Mouse (Mus musculus): ENCODE measurements around the gene Dnase1l2.

Gene Dnase1l2

GRCm38 (mm10) chr17:24442632-24443155, at the start of gene Dnase1l2:
Dnase1l2 (minus strand) TSS chr17:24443105.
- DNase-seq (ENCODE audit: low spot score): no peak

- no peak for DNase-seq (ENCODE audit: low spot score)
Measured at GRCm38 (mm10) chr17:24490399-24490798, 47.5 kb upstream of the Dnase1l2 start.

- no peak for DNase-seq (ENCODE audit: low spot score)
Measured at GRCm38 (mm10) chr17:24489265-24490030, 46.5 kb upstream of the Dnase1l2 start.

- DNase-seq (ENCODE audit: low spot score): no peak
Measured at GRCm38 (mm10) chr17:24488662-24489264, 45.9 kb upstream of the Dnase1l2 start.

GRCm38 (mm10) chr17:24488186-24488661, 45.3 kb upstream of the Dnase1l2 start, which contains the start of gene Caskin1:
Caskin1 (plus strand) TSS chr17:24488601.
- no peak for DNase-seq (ENCODE audit: low spot score)

GRCm38 (mm10) chr17:24485090-24485860, 42.4 kb upstream of the Dnase1l2 start:
- DNase-seq (ENCODE audit: low spot score): no peak

- no peak for DNase-seq (ENCODE audit: low spot score)
Measured at GRCm38 (mm10) chr17:24483495-24483894, 40.6 kb upstream of the Dnase1l2 start.

GRCm38 (mm10) chr17:24481027-24481815, 38.3 kb upstream of the Dnase1l2 start:
- no peak for DNase-seq (ENCODE audit: low spot score)

GRCm38 (mm10) chr17:24480201-24480826, 37.4 kb upstream of the Dnase1l2 start:
- no peak for DNase-seq (ENCODE audit: low spot score)

GRCm38 (mm10) chr17:24479431-24479830, 36.5 kb upstream of the Dnase1l2 start:
- DNase-seq (ENCODE audit: low spot score): no peak

- peak; percentile 97 for DNase-seq (ENCODE audit: low spot score)
Measured at GRCm38 (mm10) chr17:24478663-24479380, 35.9 kb upstream of the Dnase1l2 start, which contains the start of gene Mlst8. Mlst8 (minus strand) TSS chr17:24479078.

GRCm38 (mm10) chr17:24477985-24478600, 35.2 kb upstream of the Dnase1l2 start:
- no peak for DNase-seq (ENCODE audit: low spot score)

GRCm38 (mm10) chr17:24477053-24477984, 34.4 kb upstream of the Dnase1l2 start:
- DNase-seq (ENCODE audit: low spot score): no peak

- no peak for DNase-seq (ENCODE audit: low spot score)
Measured at GRCm38 (mm10) chr17:24476022-24476776, 33.3 kb upstream of the Dnase1l2 start.

- no peak for DNase-seq (ENCODE audit: low spot score)
Measured at GRCm38 (mm10) chr17:24475586-24475985, 32.7 kb upstream of the Dnase1l2 start.

- no peak for DNase-seq (ENCODE audit: low spot score)
Measured at GRCm38 (mm10) chr17:24474557-24474956, 31.7 kb upstream of the Dnase1l2 start.

- DNase-seq (ENCODE audit: low spot score): no peak
Measured at GRCm38 (mm10) chr17:24473612-24474275, 30.8 kb upstream of the Dnase1l2 start, which contains the start of gene Bricd5. Bricd5 (plus strand) TSS chr17:24473884.

All from ovary, postnatal 10 days (tissue).